Mouse (Mus musculus): ENCODE measurements around the gene 4930563M21Rik. TPM values are rescaled to one million over a fixed set of nuclear protein-coding genes. Genes with fewer than 3 reads are reported as not detected.

The 4930563M21Rik gene
- polyA plus RNA-seq, 1 experiment, result not detected

DNA sequence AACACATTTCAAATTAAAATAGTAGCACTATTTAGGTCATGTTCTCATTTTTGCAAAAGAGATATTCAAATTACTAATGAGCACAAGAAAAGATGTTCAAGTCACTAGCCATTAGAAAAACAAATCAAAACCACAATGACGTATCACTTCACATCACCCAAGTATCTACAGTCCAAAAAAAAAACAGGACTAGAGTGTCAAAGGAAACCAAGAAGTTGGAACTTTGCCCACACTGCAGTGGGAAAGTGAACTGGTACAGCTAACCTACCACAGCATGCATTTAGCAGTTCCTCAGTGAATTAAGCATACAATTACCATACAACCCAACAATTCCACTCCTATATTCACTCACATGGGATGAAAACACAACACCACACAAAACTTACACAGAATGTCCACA, 77.9 kb downstream of the 4930563M21Rik start:
- DNase-seq, result no peak
- 68% methylated on average over 1 of the region's 1 CpGs for WGBS
- Histone ChIP-seq H3K4me1 (ENCODE audit: control insufficient read depth, insufficient read depth, low read length) (no peaks in the 10 kb centered on the region), H3K36me3 (ENCODE audit: control insufficient read depth, insufficient read depth, low read length) (no peaks in the 10 kb centered on the region), H3K4me3 (ENCODE audit: insufficient read depth, low read depth, low read length) (no peak overlapping the region), H3K27ac (ENCODE audit: insufficient read depth, low read depth, low read length) (no peak overlapping the region), H3K27me3 (replicated peaks; ENCODE audit: control insufficient read depth, insufficient read depth, low read length) (no peaks in the 10 kb centered on the region)
- TF ChIP-seq CTCF (conservative IDR thresholded peaks at IDR 0.05; ENCODE audit: insufficient read depth, insufficient read length, low read depth, low read length), result no peak
- no peak for TF ChIP-seq POLR2A (IDR thresholded peaks at IDR 0.05; ENCODE audit: low read depth, low read length)

GRCm38 (mm10) chr9:55918579-55918978, 91.8 kb downstream of the 4930563M21Rik start:
- H3K27ac ChIP-seq (ENCODE audit: insufficient read depth, low read depth, low read length), result no peak overlapping the region
- no peak overlapping the region for H3K4me3 ChIP-seq (ENCODE audit: insufficient read depth, low read depth, low read length)
- H3K27me3 ChIP-seq (replicated peaks; ENCODE audit: control insufficient read depth, insufficient read depth, low read length), result no peaks in the 10 kb centered on the region
- no peaks in the 10 kb centered on the region for H3K36me3 ChIP-seq (ENCODE audit: control insufficient read depth, insufficient read depth, low read length)
- no peaks in the 10 kb centered on the region for H3K4me1 ChIP-seq (ENCODE audit: control insufficient read depth, insufficient read depth, low read length)
- no peak for TF ChIP-seq CTCF (conservative IDR thresholded peaks at IDR 0.05; ENCODE audit: insufficient read depth, insufficient read length, low read depth, low read length)
- peak; percentile 31 for DNase-seq
- 78% methylated on average over 3 of the region's 3 CpGs for WGBS

GRCm38 (mm10) chr9:55916751-55917150, 93.6 kb downstream of the 4930563M21Rik start:
- Histone ChIP-seq H3K27me3 (replicated peaks; ENCODE audit: control insufficient read depth, insufficient read depth, low read length) (no peaks in the 10 kb centered on the region), H3K4me3 (ENCODE audit: insufficient read depth, low read depth, low read length) (no peak overlapping the region), H3K4me1 (ENCODE audit: control insufficient read depth, insufficient read depth, low read length) (no peaks in the 10 kb centered on the region), H3K36me3 (ENCODE audit: control insufficient read depth, insufficient read depth, low read length) (no peaks in the 10 kb centered on the region), H3K27ac (ENCODE audit: insufficient read depth, low read depth, low read length) (no peak overlapping the region)
- TF ChIP-seq POLR2A (IDR thresholded peaks at IDR 0.05; ENCODE audit: low read depth, low read length) (no peak), CTCF (conservative IDR thresholded peaks at IDR 0.05; ENCODE audit: insufficient read depth, insufficient read length, low read depth, low read length) (no peak)
- no peak for DNase-seq

Other genes with a start within 250 kb of the 4930563M21Rik start
- 4.1 and 4.8 TPM in 2 replicates for gene Scaper, start 72.4 kb downstream of the 4930563M21Rik start, polyA plus RNA-seq (2012; rRNA removed)
- gene Rcn2, start 31.3 kb upstream of the 4930563M21Rik start, polyA plus RNA-seq (2012; rRNA removed), result 24.4 and 39.9 TPM in 2 replicates
- 1.5 and 3.3 TPM in 2 replicates for gene Pstpip1, start 79.4 kb upstream of the 4930563M21Rik start, polyA plus RNA-seq (2012; rRNA removed)
- 320 and 328 TPM in 2 replicates for gene Tspan3, start 154.9 kb upstream of the 4930563M21Rik start, polyA plus RNA-seq (2012; rRNA removed)

All from kidney, adult 2 months (tissue).